Mouse (Mus musculus): ENCODE measurements around the gene Tenm4.
A peak's percentile ranks its signal among the peaks of the same experiment; 100 is the strongest.

Tenm4 gene

DNA sequence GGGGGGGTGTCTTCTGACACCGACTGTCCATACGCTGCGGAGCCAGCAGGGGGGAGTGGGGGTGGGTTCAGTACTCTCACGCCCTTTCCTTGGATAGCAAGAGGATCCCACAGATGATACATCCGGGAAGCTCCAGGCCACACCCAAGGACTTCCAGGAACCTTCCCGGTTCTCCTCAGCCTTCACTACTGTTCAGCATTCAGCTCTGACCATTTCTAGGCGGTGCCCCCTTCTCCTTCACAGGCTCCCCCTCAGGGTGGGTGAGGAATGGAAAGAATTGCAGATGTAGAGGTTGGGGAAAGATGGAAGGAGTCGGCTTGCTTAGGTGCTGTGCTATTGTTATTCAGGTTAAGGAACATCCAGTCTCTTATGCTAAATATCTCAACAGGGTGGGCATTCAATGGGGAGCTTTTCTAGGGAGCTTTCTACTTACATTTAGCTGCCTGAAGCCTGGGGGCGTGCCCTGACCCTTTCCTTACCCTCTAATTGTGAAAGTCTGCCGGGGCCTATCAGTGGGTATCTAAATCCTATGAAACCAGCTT, 33.8 kb downstream of the Tenm4 start:
- DNase-seq, result no peak

DNA sequence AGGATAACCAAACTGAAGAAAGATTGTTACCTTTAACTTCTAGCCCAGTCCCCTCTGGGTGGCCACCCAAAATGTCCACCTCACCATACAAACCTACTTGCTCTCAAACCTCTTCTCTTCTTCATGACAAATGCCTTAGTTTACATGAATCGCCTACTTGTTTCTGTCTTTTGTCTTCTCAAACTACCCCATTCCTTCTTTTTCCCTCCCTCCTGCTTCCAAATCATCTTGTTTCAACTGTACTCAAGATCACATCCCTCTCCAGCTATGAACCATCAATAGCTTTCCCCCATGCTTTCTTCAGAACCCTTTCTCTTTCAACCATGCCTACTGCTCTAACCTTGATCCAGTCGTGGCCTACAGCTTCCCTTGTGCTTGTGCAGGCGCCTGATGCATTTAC, 36.0 kb downstream of the Tenm4 start:
- DNase-seq, result no peak

DNA sequence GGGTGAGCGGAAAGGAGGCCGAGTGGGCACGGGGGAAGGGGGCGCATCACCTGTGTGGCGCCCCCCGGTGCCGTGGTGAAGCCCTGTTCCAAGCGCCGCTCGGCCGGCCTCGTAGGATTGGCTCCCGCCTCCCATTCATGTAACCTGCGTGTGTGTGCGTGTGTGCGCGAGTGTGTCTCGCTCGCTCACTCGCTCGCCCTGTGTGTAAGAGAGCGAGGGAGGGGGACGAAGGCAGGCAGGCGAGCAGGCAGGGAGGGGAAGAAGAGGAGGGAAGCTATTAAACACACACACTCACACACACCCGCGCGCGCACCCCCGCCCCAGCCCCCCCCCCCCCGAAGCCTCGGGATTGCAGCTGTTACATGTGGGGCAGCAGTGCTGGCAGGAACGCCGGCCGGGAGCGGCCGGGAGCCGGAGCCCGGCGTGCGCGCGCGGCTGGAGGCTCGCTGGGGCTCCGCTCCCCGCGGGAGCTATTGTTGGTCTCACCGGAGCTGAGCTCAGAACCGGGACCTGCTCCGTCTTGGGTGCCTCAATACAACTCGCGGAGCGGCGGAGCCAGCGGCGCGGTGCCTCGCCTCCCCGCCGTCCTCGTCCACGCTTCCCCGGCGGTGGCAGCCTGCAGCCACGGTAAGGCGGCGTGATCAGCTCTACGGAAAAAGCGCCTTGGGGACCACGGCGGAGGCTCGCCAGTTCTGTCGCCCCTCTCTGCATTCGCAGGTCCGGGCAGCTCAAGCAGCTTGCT, 38.9 kb downstream of the Tenm4 start:
- peak; percentile 60 for DNase-seq

DNA sequence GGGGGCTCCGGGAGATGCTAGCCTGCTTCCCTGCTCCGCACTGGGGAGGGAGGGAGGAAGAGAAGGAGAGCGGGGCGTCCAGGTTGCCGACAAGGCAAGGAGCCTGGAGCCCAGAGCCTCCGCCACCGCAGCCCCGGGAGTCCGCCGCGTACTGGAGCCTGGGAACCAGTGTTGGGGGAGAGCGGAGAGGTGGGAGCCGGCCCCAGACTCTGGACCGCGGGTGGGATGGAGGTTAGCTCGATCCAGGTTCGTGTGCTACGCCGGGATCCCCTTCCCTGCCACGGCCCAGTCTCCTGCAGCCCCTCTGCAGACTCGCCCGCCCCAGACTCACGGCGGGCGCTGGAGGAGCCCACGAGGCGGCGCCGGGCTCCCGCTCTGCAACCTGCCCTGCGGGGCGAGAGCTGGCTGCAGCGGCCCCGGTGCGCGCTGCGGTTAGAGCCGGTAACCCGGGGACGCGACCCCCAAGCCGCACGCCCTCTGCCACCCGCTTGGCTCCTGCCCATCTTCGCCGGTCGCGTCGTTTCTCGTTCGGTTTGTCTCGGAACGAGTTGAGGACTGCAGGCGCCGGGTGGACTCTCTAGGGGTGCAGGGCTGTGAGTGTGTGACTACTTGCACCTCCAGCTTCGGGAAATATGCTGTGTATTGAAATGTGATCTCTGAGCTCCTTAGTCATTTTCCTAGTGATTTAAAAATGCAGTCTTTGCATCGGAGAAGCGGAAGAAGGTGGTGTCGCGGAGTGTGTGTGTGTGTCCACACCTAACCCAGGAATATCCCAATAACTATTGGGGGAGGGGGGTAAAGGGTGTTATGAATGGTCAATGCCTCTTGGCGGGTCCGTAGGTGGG, 39.7 kb downstream of the Tenm4 start:
- DNase-seq, result peak; percentile 51

DNA sequence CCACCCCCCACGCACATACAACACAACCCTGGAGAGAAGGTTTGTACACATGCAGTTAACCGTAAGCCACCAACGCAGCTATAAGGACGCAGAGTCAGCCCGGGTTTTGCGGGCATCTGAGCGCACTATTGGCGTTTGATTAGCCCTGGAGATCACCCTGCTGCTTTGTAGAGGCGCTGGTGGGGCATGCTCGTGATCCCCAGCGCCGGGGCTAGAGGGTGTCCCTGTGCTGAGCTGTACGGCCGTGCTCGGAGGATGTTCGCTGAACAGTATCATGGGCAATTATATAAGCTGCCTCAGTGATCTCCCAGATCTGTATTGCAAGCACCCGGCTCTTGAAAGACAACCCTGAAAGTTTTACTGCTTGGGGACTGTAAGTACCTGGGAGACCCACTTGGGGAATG, 40.6 kb downstream of the Tenm4 start:
- peak; percentile 30 for DNase-seq

DNA sequence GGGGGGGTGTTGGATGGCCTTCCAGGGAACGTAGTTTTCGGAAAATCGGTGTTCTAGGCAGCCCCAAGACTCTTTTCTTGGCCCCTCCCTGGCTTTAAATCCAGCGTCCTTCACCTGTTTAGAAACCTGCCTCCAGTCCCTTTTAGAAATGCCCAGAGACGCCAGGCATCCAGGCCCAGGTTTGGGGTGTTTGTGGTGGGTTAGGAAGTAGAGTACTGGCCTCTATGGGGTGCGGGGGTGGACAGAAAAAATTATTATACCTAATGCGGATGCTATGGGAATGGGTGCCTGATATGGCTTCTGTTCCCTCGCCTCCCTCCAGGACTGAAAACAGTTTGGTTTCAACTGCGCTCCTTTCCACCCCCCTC, 41.2 kb downstream of the Tenm4 start:
- no peak for DNase-seq

DNA sequence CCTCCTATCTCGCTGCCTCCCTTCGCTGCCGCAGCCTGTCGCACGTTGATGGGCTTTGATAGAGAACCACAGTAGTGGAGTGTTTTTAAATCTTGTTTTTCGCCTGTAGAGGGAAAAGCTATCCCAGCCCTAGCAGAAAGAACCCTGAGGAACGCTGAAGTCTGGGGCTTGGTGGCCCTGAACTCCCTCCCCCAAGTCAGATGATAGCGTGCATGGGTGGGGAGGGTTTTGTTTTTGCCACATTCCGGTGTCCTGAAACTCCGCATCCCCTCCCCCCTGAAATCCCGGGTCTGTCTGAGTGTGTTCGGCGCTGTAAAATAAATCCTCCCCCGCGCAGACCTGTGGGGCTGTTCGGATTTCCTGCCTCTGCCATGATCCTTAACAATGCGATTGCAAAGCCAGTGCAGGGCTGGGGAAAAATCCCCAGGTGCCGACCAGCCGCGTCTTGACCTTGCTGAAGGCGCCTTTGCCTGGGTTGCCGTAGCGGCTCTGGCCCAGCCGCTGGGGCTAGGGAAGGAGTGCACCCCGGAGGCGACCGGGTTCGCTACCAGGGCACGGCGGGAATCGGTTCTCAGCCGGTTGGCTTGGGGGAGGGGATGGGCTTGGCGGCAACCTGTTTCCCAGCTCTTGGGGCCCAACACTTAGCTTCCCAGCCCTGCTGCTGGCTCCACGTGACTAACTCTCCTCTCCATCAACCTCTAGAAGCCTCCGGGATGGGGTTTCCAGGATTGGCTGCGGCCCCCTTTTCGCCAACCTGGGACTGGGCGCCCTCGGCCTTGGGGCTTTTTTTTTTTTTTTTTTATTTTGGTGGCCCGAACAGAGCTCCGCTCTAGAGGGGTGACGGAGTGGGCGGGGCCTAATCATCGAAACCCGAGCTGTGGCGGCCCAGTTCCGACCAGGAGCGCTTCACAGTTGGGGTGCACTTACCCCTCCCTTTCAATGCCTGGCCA, 41.8 kb downstream of the Tenm4 start:
- DNase-seq, result peak; percentile 50

DNA sequence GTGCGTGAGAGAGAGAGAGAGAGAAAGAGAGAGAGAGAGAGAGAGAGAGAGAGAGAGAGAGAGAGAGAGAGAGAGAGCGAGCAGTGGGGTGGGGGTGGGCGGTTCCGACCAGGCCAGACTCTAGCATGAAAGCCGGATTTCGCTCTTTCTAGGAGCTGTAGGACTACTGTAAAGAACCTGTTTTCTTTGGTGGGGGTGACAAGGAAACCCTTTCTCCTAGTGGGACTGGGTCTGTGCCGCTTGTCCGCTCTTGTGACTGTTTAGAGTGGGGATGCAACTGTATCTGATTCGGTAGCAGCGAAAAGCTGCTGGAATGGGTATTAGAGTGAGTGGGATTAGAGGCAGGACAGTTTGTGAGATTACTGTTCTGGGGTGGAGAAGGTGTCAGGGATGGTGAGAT, 42.7 kb downstream of the Tenm4 start:
- DNase-seq, result no peak

DNA sequence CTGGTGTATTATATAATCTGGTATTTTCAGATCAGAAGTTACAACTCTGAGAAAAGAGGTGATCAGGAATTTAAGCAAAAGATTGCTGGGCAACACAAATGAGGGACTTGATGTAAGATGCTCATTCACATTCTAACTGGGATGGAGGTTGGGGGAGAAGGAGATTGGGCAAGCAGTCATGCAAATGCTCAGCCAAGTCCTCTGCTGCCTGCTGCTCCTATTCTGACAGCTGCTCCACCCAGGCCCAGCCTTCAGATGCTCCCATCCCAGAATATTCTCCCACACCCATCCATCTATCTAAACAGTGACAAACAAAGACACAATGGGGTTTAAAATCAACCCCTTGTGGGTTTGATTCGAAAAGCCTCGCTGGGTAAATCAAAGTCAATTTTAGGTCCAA, 43.8 kb downstream of the Tenm4 start:
- DNase-seq, result no peak

DNA sequence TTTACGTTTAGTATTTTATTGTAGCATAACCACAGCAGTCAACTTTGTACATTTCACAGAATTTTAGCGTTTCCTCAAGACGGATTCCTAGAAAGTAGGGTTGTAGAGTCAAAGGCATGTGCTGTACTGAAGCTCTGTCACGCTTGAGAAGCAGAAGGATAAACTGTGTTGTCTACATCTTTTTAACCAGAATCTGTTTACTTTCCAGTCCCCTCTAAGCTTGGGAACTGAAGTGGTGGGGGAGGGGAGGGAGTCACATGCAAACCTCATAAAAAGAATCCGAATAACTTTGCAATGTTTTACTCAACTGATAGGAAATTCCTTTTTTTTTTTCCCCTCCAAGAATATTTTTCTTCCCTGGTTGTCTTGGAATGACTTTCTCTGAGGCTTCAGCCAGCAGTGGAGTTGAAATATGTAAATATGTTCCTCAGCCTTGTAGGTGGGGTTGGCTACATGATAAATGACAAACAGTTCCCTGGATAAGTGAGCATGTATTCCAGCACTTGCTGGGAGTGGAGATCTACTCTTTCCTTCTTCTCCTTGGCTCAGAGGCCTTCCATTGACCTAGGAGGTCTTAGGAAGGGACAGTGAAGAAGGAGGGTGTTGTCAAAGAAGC, 45.0 kb downstream of the Tenm4 start:
- no peak for DNase-seq

DNA sequence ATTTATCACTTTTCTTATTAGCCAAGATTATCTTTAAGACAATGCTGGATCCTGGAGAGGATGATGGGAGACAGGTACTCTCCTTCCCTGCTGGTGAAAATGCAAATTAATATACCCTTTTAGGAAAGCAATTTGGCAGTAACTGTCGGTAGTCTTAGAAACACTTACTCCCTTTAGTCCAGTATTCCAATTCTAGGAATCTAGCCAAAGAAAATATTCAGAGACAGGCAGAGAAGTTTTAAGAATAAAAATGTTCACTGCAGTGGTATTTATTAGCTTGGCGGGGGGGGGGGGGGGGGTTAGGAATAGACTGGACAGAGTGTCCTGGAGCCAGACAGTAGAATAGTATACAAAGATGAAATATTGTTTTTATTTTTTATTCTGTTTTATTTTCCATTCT, 48.3 kb downstream of the Tenm4 start:
- no peak for DNase-seq

DNA sequence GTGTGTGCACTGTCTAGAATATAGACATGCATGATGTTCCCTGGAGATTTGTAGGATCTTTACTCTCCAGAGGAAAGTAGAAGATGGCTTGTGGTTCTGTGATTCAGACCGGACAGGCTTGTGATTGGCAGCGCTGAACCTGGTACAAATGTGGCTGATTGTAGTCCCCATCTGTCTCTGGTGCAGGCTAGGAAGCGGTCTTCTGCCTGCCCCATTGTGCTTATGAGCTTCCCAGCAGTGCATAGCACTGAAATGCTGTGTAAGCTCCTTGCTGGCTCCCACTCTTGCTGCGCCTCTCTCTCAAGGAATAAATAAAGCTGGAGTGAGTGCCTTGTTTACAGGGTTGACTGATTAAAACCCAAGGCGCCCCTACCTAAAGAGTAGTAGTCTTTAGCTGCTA, 49.6 kb downstream of the Tenm4 start:
- no peak for DNase-seq

DNA sequence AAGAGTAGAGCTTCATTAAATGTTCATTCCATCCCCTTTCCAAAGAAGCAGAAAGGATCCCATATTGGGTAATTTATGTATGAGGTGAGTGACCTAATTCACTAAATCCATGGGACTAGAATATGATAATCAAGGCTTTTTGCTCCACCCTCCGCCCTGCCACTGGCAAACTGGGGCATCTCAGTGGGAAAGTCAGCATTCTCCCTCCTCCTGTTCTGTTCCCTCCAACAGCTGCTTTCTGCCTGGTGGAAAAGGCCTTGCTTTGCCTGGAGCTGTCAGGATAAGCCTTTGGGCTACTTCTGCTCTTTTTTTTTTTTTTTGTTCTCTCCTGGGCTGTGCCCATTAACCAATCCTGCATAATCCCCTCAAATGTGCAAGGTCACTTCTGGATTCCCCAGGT, 51.5 kb downstream of the Tenm4 start:
- no peak for DNase-seq

DNA sequence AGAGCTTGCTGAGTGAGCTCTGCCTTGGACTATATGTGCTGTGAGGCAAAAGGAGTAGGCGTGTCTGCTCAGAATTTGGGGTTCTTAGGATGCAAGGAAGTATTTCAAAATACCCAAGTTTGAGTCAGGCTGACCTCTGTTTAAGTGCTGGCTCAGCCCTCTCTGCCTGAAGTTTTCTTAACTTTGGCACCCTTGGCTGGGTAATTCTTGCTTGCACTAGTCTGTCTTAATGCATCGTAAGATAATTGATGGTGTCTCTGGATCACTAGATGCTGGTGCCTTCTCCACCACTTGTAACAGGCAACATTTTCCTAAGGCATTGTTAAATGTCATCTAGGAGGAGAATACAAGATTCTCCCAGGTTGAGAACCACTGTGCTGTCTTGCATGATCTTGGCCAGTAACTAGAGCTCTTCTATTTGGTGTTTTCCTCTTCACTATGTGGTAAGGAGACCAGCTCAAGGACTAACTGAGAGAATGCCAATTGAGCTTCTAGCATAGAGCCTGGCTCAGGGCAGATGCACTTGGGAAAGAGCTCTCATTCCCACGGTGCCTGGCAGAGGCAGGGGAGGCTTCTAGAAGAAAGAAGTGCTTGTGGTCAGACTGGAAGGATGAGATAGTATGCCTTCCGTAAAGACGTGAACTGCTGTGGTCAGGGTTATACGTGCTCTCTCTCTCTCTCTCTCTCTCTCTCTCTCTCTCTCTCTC, 57.7 kb downstream of the Tenm4 start:
- no peak for DNase-seq

DNA sequence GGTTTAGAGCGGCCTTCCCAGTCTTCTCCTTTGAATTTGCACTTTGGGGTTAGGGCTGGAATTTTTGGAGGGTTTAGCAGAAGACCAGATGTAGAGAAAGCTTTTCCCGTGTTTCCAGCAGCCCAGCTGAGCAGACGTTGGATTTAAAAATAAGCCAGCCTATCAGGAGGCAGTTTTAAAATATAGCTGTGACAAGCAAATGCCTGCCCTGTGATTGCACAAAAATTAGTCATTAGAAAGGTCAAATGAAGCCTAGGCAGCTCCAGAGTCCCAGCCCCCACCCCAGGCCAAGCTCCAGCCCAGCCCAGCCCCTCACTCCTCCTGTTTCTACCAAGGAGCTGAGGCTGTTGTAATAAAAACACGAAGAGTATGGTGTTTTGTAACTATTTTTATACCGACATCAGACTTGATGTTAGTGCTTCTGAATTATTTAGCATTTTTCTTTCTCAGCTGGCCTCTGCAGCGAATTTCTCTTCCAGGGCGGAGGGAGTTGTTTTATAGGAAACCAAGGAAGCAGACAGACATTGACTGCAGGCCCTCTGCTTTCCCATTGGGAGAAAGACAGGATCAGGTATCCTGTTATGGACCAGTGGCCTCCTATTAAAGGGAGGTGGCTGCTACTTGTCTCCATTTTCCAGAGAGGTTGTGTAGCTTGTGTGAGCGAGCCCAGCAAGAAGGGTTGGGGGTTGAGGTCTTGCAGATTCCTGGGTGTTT, 59.1 kb downstream of the Tenm4 start:
- DNase-seq, result no peak

DNA sequence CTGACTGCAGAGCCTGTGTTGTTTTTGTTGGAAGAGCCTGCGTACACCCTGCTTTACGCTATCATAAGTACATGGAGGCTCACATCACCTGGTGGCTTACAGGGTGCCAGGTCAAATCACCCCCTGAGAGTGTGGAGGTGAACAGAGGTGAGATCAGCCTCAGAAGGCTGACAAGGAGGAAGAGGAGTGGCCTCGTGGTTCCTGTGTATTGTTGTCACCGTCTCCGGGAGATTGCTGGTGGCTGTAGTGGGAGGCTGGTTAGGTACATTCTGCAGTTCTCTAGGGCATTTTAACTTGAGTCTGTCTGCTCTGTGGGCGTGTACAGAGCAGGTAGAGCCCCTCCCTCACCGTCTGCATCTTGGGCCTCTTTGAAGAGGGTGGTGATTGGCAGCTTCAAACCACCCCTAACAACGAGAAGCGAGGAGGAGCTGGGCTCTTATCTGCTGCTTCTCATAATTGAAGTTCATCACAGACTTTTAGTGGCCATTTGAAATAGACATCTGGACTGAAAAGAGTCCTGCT, 59.7 kb downstream of the Tenm4 start:
- no peak for DNase-seq

DNA sequence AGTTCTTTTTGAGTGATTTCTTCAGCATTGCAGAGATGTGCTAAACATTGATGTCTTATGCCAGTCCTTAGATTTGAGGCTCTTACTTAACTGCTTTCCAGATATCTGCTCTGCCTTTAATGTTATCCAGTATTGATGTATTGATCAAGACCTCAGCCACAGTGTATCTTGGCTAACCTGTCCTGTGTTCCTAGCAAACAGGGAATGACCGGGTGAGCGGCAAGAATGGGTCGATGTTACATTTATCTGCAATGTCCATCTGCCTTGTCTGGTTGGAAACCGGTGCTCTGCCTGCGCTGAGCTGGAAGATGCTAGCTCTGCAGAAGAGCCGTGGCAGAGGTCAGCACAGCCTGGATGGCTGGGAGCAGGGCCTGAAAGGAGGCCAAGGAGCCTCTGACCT, 64.8 kb downstream of the Tenm4 start:
- DNase-seq, result no peak

DNA sequence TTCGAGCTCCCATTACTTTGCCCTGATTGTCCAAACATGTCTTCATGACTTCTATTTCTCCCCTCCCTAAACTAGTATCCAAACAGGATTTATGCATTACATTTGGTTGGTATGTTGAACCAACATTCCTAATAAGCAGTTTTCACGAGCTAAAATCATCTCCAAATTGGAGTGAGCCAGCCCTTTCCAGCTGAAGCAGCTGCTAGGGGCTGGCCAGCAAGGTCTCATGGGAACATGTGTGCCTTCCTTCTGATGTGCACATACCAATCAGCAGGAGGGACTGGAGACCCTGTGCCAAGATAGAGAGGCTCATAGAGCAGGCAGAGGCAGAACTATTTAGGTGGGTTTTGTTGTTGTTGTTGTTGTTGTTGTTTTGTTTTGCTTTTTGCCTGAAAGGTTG, 69.6 kb downstream of the Tenm4 start:
- DNase-seq, result no peak

DNA sequence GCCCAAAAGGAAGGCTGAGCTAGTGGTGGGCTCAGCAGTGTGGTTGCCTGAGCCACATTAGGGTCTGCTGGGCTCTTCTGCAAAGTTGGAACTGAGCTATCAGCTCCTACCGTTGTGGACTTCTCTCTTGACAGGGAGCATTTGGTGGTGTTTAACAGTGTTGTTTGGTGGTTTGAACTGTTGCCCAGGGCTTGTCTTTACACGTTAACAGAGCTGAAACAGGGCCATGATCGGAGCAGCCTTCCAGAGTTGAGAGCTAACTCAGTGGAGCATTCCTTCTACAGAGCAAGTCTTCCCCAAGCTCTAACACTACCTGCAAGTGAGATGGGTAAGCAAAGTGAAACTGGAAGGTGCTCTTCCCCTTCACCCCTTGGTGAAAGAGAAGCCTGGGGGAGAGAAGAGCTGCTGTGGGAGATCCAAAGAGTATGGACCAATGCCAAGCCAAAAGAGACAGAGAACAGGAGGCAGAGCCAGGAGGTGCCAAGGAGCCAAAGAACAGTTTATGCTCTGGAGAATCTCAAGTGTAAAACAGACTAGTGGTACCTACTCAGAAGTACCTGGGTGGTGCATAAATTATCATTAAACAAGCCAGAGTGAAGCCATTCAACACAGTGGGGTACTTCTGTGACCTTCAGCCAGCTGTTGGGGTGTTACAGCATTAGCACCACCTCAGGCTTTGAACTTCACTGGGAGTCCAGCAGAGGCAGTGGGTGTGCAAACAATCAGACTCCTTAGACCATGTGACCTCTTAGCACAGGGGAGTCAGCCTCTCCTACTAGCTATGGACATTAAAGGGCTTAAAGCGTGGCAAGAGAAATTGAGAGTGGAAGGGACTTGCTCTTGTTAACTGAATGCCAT, 71.5 kb downstream of the Tenm4 start:
- no peak for DNase-seq

DNA sequence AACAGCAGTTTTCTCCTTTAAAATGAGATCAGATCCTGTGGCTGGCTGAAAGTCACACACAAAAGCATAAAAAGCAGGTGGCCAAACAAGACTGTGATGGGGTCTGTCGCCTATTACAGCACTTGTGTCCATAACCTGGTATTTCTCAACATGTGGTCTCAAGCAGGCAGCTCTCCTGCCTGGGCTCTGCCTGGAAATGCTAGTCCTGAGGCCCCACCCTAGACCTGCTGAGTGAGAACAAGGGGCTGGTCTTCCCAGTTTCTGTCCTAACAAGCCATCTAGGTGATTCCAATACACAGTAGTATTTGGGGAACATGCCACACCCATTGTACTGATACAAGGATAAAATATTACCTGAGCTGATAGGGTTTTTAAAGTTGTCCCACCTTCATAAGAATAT, 73.8 kb downstream of the Tenm4 start:
- no peak for DNase-seq

Measured in right cerebral cortex, postnatal 14 days (tissue).